In the genomic region with DNA sequence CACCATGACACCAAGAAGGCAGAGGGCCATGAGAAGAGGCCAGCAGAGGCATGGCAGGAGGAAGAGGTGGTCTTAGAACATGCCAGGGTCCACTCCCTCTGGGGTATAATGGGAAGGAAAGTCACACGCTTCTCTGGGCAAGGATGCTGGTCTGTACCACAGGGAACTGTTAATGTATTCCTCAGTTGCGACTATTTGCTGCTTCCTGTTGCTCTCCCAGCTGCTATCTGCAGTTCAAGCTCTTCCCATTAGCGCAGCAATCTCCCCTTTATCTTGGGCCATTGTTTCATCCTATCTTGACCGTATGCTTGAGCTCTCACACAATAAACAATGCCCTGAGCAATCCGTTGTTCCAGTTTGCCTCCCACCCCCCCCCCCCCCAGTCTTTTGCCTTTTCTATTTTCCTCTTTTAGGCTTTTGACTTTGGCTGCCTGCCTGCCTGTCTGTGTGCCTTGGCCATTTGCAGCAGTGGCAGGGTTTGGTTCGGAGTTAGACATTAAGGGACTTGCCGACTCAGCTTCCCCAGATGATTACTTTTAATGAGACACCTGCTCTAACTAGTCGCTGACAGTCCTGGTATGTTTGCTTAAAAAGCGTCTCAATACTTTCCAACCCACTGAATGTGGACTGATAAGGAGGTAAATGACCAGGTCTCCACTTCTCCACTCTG, we compare ENCODE assay signal across 10 mouse cellular contexts. TPM values are rescaled to one million over a fixed set of nuclear protein-coding genes. Genes with fewer than 3 reads are reported as not detected.
DNase-seq lines count a peak whose midpoint lies in the region; ATAC-seq and TF ChIP-seq lines count a peak whose summit lies in the region.
"Had no signal": no experiment of that assay in that cellular context is flagged by ENCODE, and none has a peak within 500 bp of the region (broad histone marks: within the 10 kb centered on the region; RNA-seq: fewer than 3 reads in every experiment).

No protein-coding gene starts in this region.

- no peaks in the 10 kb centered on the region for H3K9me3 ChIP-seq in forebrain, postnatal 0 days (ENCODE audit: low read length)
- H3K9me3 ChIP-seq in midbrain, postnatal 0 days (ENCODE audit: low read length), result no peaks in the 10 kb centered on the region

- peak; percentile 18; the same call in 1 of the 2 replicates for ATAC-seq in forebrain, postnatal 0 days
- no peak for ATAC-seq in midbrain, postnatal 0 days (ENCODE audit: low FRiP score)
- ATAC-seq: Patski had no signal

- no peaks in the 10 kb centered on the region for H3K36me3 ChIP-seq in forebrain, postnatal 0 days (ENCODE audit: insufficient read depth)
- no peaks in the 10 kb centered on the region for H3K36me3 ChIP-seq in midbrain, postnatal 0 days (ENCODE audit: insufficient read depth, low read length)

- 9% methylated on average over 9 of the region's 9 CpGs for WGBS in forebrain, postnatal 0 days
- WGBS in midbrain, postnatal 0 days, result 21% methylated on average over 9 of the region's 9 CpGs

- peak; percentile 59 for DNase-seq in layer of hippocampus, adult 11-12 months (ENCODE audit: low spot score)
- no peak for DNase-seq in layer of hippocampus, postnatal 36 days
- DNase-seq in forebrain, postnatal 0 days, result no peak
- DNase-seq in kidney, postnatal 25 days, result peak; percentile 87 to 90
- peak; percentile 56 for DNase-seq in midbrain, postnatal 0 days (ENCODE audit: low spot score)
- DNase-seq in urinary bladder, postnatal 10 days (ENCODE audit: low spot score), result no peak
- no peak for DNase-seq in cerebellum, adult 11-12 months
- no peak for DNase-seq in adrenal gland, adult (ENCODE audit: inconsistent age in 2 of 2, low spot score in 1 of 2)
- DNase-seq: gastrocnemius, postnatal 36 days had no signal

- no peaks in the 10 kb centered on the region for H3K27me3 ChIP-seq in forebrain, postnatal 0 days (ENCODE audit: insufficient read depth, low read length)
- H3K27me3 ChIP-seq in midbrain, postnatal 0 days (ENCODE audit: insufficient read depth, low read length), result no peaks in the 10 kb centered on the region
- H3K27me3 ChIP-seq: Patski had no signal

- H3K4me1 ChIP-seq in forebrain, postnatal 0 days (ENCODE audit: insufficient read depth), result 0 out of 2 replicates have a peak, but pooled peaks cover 13% of the 10 kb centered on the region
- H3K4me1 ChIP-seq in midbrain, postnatal 0 days (ENCODE audit: insufficient read depth, low read length), result peaks cover 14% of the 10 kb centered on the region

- no peak overlapping the region for H3K4me2 ChIP-seq in forebrain, postnatal 0 days (ENCODE audit: low read depth)
- H3K4me2 ChIP-seq in midbrain, postnatal 0 days (ENCODE audit: low read depth, low read length, poor library complexity, severe bottlenecking), result no peak overlapping the region

- H3K9ac ChIP-seq in forebrain, postnatal 0 days, result no peak overlapping the region
- H3K9ac ChIP-seq in midbrain, postnatal 0 days (replicated peaks; ENCODE audit: low read length, poor library complexity, severe bottlenecking), result no peak overlapping the region

- no peak overlapping the region for H3K4me3 ChIP-seq in forebrain, postnatal 0 days (ENCODE audit: low read depth, low read length)
- H3K4me3 ChIP-seq in midbrain, postnatal 0 days (ENCODE audit: low read depth, low read length), result no peak overlapping the region

- H3K27ac ChIP-seq in forebrain, postnatal 0 days (ENCODE audit: low read depth, low read length), result 0 out of 2 replicates have a peak overlapping the region, but pooled peaks have one; percentile 21
- H3K27ac ChIP-seq in midbrain, postnatal 0 days (ENCODE audit: low read depth, low read length), result peak overlapping the region; percentile 52; the same call in 1 of the 2 replicates

- TF ChIP-seq CTCF in forebrain, postnatal 0 days (IDR thresholded peaks at IDR 0.05; ENCODE audit: low read depth), result no peak
- no peak for TF ChIP-seq CTCF in midbrain, postnatal 0 days (IDR thresholded peaks at IDR 0.05)

RNA-seq across cellular contexts. Expression of a gene that starts 15.0 kb away (rescaled TPM):
- total RNA-seq in layer of hippocampus, postnatal 36 days (2021), result 10 to 100 TPM; 94.9 to 97.7 TPM
- total RNA-seq in forebrain, postnatal 0 days (2014; rRNA removed), result 102 and 138 TPM in 2 replicates
- polyA plus RNA-seq in forebrain, postnatal 0 days (2015; fragmentation: Nextera tagmentation; extraction: Ambion mirVana), result 35.6 and 39.0 TPM in 2 replicates
- 115 and 152 TPM in 2 replicates for total RNA-seq in midbrain, postnatal 0 days (2014; rRNA removed)
- polyA plus RNA-seq in midbrain, postnatal 0 days (2015; fragmentation: Nextera tagmentation; extraction: Ambion mirVana), result 26.5 and 28.0 TPM in 2 replicates

Comparison
In these comparisons a context has a peak if more than half of its experiments do, and no peak if none do; other contexts are left out.
1. DNase-seq: peak in layer of hippocampus, adult 11-12 months (single experiment), kidney, postnatal 25 days (2 of 2) and midbrain, postnatal 0 days (single experiment); none in layer of hippocampus, postnatal 36 days (0 of 2), forebrain, postnatal 0 days (single experiment), urinary bladder, postnatal 10 days (single experiment), cerebellum, adult 11-12 months (single experiment) and adrenal gland, adult (0 of 2).